Comparison of ENCODE assay signal across 13 mouse cellular contexts in the genomic region with DNA sequence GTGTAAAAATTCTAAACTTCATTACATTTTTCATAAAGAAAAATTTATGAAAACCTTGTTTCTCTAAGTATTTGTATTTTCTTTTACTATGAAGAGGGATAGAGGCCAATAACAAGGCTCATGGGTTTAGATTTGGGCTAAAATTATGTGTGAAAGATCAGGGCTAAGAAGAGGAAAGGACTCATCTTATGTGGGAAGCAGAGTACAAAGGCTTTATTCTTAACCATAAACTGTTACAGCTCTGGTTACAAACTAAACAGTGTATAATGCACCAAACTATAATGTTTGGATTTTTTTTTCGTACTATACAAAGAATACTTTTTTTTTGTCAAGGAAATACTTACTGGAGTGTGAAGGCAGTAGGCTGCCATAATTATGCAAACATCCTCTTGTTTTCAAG. TPM values are rescaled to one million over a fixed set of nuclear protein-coding genes. Genes with fewer than 3 reads are reported as not detected.
DNase-seq lines count a peak whose midpoint lies in the region; ATAC-seq and TF ChIP-seq lines count a peak whose summit lies in the region.
"Had no signal": no experiment of that assay in that cellular context is flagged by ENCODE, and none has a peak within 500 bp of the region (broad histone marks: within the 10 kb centered on the region; RNA-seq: fewer than 3 reads in every experiment).

No protein-coding gene starts in this region.

- no peak for DNase-seq in heart, postnatal 0 days (ENCODE audit: low spot score)
- DNase-seq in heart, adult 2 months: no peak
- DNase-seq in midbrain, embryonic 10.5 days (ENCODE audit: low spot score): no peak
- no peak for DNase-seq in midbrain, postnatal 0 days (ENCODE audit: low spot score)
- no peak for DNase-seq in embryonic facial prominence, embryonic 14.5 days (ENCODE audit: low spot score)
- no peak for DNase-seq in right cerebral cortex, postnatal 36 days (ENCODE audit: low spot score in 2 of 2)
- no peak for DNase-seq in left cerebral cortex, postnatal 25 days (ENCODE audit: low spot score in 2 of 2)
- DNase-seq: cerebellum, postnatal 25 days; gastrocnemius, postnatal 36 days; right cerebral cortex, postnatal 25 days had no signal

- no peak overlapping the region; the same call in 1 of the 2 replicates for H3K9ac ChIP-seq in heart, postnatal 0 days (replicated peaks; ENCODE audit: low read depth, low read length)
- H3K9ac ChIP-seq in heart, adult 2 months (ENCODE audit: low read depth, low read length): no peak overlapping the region
- no peak overlapping the region for H3K9ac ChIP-seq in midbrain, postnatal 0 days (replicated peaks; ENCODE audit: low read length, poor library complexity, severe bottlenecking)
- H3K9ac ChIP-seq in embryonic facial prominence, embryonic 14.5 days (ENCODE audit: low read depth, low read length): no peak overlapping the region; the same call in 1 of the 2 replicates
- peak overlapping the region; percentile 42; the same call in 1 of the 2 replicates for H3K9ac ChIP-seq in liver, embryonic 16.5 days (ENCODE audit: low read depth, low read length)

- no peaks in the 10 kb centered on the region for H3K9me3 ChIP-seq in heart, postnatal 0 days (replicated peaks; ENCODE audit: control insufficient read depth, low read length)
- H3K9me3 ChIP-seq in midbrain, embryonic 10.5 days (replicated peaks): no peaks in the 10 kb centered on the region
- no peaks in the 10 kb centered on the region for H3K9me3 ChIP-seq in midbrain, postnatal 0 days (ENCODE audit: low read length)
- no peaks in the 10 kb centered on the region for H3K9me3 ChIP-seq in embryonic facial prominence, embryonic 14.5 days (ENCODE audit: control insufficient read depth, low read length)
- H3K9me3 ChIP-seq in liver, embryonic 16.5 days (replicated peaks; ENCODE audit: control insufficient read depth, low read length): no peaks in the 10 kb centered on the region
- H3K9me3 ChIP-seq: G1E had no signal

- H3K4me1 ChIP-seq in heart, postnatal 0 days (ENCODE audit: control insufficient read depth, insufficient read depth): peaks cover 13% of the 10 kb centered on the region; the same call in 1 of the 2 replicates
- H3K4me1 ChIP-seq in heart, adult 2 months (ENCODE audit: control insufficient read depth, insufficient read depth, low read length): no peaks in the 10 kb centered on the region; the same call in 1 of the 2 replicates
- peaks cover 40% of the 10 kb centered on the region for H3K4me1 ChIP-seq in midbrain, embryonic 10.5 days
- no peaks in the 10 kb centered on the region for H3K4me1 ChIP-seq in midbrain, postnatal 0 days (ENCODE audit: insufficient read depth, low read length)
- peaks cover 7% of the 10 kb centered on the region; the same call in 1 of the 2 replicates for H3K4me1 ChIP-seq in embryonic facial prominence, embryonic 14.5 days (ENCODE audit: control insufficient read depth, insufficient read depth, low read length)
- H3K4me1 ChIP-seq in liver, embryonic 16.5 days (ENCODE audit: control insufficient read depth, low read depth, low read length): peaks cover 5% of the 10 kb centered on the region

- H3K4me3 ChIP-seq in heart, postnatal 0 days (ENCODE audit: low read depth, low read length): 0 out of 2 replicates have a peak overlapping the region, but pooled peaks have one; percentile 5
- no peak overlapping the region for H3K4me3 ChIP-seq in heart, adult 2 months
- peak overlapping the region; percentile 59 for H3K4me3 ChIP-seq in midbrain, embryonic 10.5 days
- no peak overlapping the region for H3K4me3 ChIP-seq in midbrain, postnatal 0 days (ENCODE audit: low read depth, low read length)
- no peak overlapping the region; the same call in 1 of the 2 replicates for H3K4me3 ChIP-seq in embryonic facial prominence, embryonic 14.5 days (ENCODE audit: low read depth, low read length)
- H3K4me3 ChIP-seq in liver, embryonic 16.5 days (ENCODE audit: low read depth, low read length): peak overlapping the region; percentile 57

- no peaks in the 10 kb centered on the region for H3K36me3 ChIP-seq in heart, postnatal 0 days (replicated peaks; ENCODE audit: control insufficient read depth, insufficient read depth, low read length)
- no peaks in the 10 kb centered on the region for H3K36me3 ChIP-seq in heart, adult 2 months (ENCODE audit: control insufficient read depth, insufficient read depth, low read length)
- no peaks in the 10 kb centered on the region for H3K36me3 ChIP-seq in midbrain, embryonic 10.5 days
- no peaks in the 10 kb centered on the region for H3K36me3 ChIP-seq in midbrain, postnatal 0 days (ENCODE audit: insufficient read depth, low read length)
- no peaks in the 10 kb centered on the region for H3K36me3 ChIP-seq in embryonic facial prominence, embryonic 14.5 days (ENCODE audit: control insufficient read depth, insufficient read depth, low read length)
- no peaks in the 10 kb centered on the region for H3K36me3 ChIP-seq in liver, embryonic 16.5 days (ENCODE audit: control insufficient read depth, insufficient read depth)
- H3K36me3 ChIP-seq: G1E had no signal

- no peak for TF ChIP-seq EP300 in heart, postnatal 0 days (IDR thresholded peaks at IDR 0.05; ENCODE audit: low read depth)
- no peak for TF ChIP-seq EP300 in heart, adult 2 months (IDR thresholded peaks at IDR 0.05; ENCODE audit: insufficient read depth, low read depth, low read length)

- no peaks in the 10 kb centered on the region for H3K79me2 ChIP-seq in heart, adult 2 months (replicated peaks; ENCODE audit: control insufficient read depth, insufficient read depth, low read length)

- peak overlapping the region; percentile 72 for H3K4me2 ChIP-seq in heart, postnatal 0 days (ENCODE audit: low read depth, low read length)
- H3K4me2 ChIP-seq in midbrain, postnatal 0 days (ENCODE audit: low read depth, low read length, poor library complexity, severe bottlenecking): no peak overlapping the region
- peak overlapping the region; percentile 65 for H3K4me2 ChIP-seq in embryonic facial prominence, embryonic 14.5 days (ENCODE audit: low read depth, low read length)
- H3K4me2 ChIP-seq in liver, embryonic 16.5 days (ENCODE audit: low read depth, low read length): peak overlapping the region; percentile 55

- ATAC-seq in heart, postnatal 0 days (ENCODE audit: insufficient read depth, low read depth): no peak
- ATAC-seq in midbrain, postnatal 0 days (ENCODE audit: low FRiP score): no peak
- no peak for ATAC-seq in embryonic facial prominence, embryonic 14.5 days (ENCODE audit: low read depth)
- ATAC-seq in liver, embryonic 16.5 days (ENCODE audit: low read depth): no peak
- ATAC-seq: inflammation-experienced regulatory T-cells, adult 6 months had no signal

- no peak overlapping the region for H3K27ac ChIP-seq in heart, postnatal 0 days (ENCODE audit: low read depth)
- H3K27ac ChIP-seq in heart, adult 2 months: no peak overlapping the region
- H3K27ac ChIP-seq in midbrain, embryonic 10.5 days (replicated peaks): peak overlapping the region; percentile 86
- no peak overlapping the region for H3K27ac ChIP-seq in midbrain, postnatal 0 days (ENCODE audit: low read depth, low read length)
- H3K27ac ChIP-seq in embryonic facial prominence, embryonic 14.5 days (replicated peaks; ENCODE audit: low read depth, low read length): no peak overlapping the region
- H3K27ac ChIP-seq in liver, embryonic 16.5 days (ENCODE audit: low read length): peak overlapping the region; percentile 86; the same call in 1 of the 2 replicates

- TF ChIP-seq POLR2A in heart, adult 2 months (IDR thresholded peaks at IDR 0.05; ENCODE audit: insufficient read depth, low read depth, low read length): no peak

- intact Hi-C loops in heart, adult 2 months (cut with DNase I): loop anchor here (10.0 kb wide), 3 partner anchors 289 to 1979 kb away; a partner anchor contains a TSS
- intact Hi-C loops in left cerebral cortex, postnatal 25 days (cut with DNase I): loop anchor here (10.0 kb wide), 1 partner anchor 1829 kb away; a partner anchor contains a TSS

- WGBS in heart, postnatal 0 days: 74% methylated on average over 1 of the region's 1 CpGs
- WGBS in heart, adult 2 months: 79% methylated on average over 1 of the region's 1 CpGs
- WGBS in midbrain, embryonic 10.5 days: 80% methylated on average over 1 of the region's 1 CpGs
- WGBS in midbrain, postnatal 0 days: 77% methylated on average over 1 of the region's 1 CpGs
- WGBS in embryonic facial prominence, embryonic 14.5 days: 52% methylated on average over 1 of the region's 1 CpGs
- WGBS in liver, embryonic 16.5 days (ENCODE audit: insufficient replicate concordance): 53% methylated on average over 1 of the region's 1 CpGs

- no peak for TF ChIP-seq CTCF in heart, postnatal 0 days (IDR thresholded peaks at IDR 0.05; ENCODE audit: low read depth)
- TF ChIP-seq CTCF in heart, adult 2 months (IDR thresholded peaks at IDR 0.05): no peak
- TF ChIP-seq CTCF in midbrain, postnatal 0 days (IDR thresholded peaks at IDR 0.05): no peak

- no peaks in the 10 kb centered on the region for H3K27me3 ChIP-seq in heart, postnatal 0 days (ENCODE audit: control insufficient read depth, insufficient read depth, low read length)
- H3K27me3 ChIP-seq in heart, adult 2 months (ENCODE audit: control insufficient read depth, insufficient read depth, low read length): no peaks in the 10 kb centered on the region
- no peaks in the 10 kb centered on the region for H3K27me3 ChIP-seq in midbrain, embryonic 10.5 days (ENCODE audit: low read depth, poor library complexity, severe bottlenecking)
- H3K27me3 ChIP-seq in midbrain, postnatal 0 days (ENCODE audit: insufficient read depth, low read length): no peaks in the 10 kb centered on the region
- H3K27me3 ChIP-seq in embryonic facial prominence, embryonic 14.5 days (replicated peaks; ENCODE audit: control insufficient read depth, insufficient read depth, low read length): no peaks in the 10 kb centered on the region
- H3K27me3 ChIP-seq in liver, embryonic 16.5 days (ENCODE audit: control insufficient read depth, insufficient read depth, low read depth, low read length): no peaks in the 10 kb centered on the region

RNA-seq across cellular contexts. Expression of a gene that starts 1.8 kb away (rescaled TPM):
- total RNA-seq in heart, postnatal 0 days (2014; rRNA removed; ENCODE audit: low replicate concordance): 1,069 and 1,692 TPM in 2 replicates
- 0.94 and 2.5 TPM in 2 replicates for polyA plus RNA-seq in heart, postnatal 0 days (2015; fragmentation: Nextera tagmentation; extraction: Ambion mirVana)
- 1 to 10 TPM; 2.6 to 6.9 TPM for total RNA-seq in heart, adult 2 months (2021)
- 1.6 and 1.9 TPM in 2 replicates for polyA plus RNA-seq in heart, adult 2 months (2012; rRNA removed)
- polyA plus RNA-seq in midbrain, embryonic 10.5 days (2016; fragmentation: Nextera tagmentation; extraction: Ambion mirVana): 0.55 and 2.6 TPM in 2 replicates
- 212 and 326 TPM in 2 replicates for total RNA-seq in midbrain, postnatal 0 days (2014; rRNA removed)
- polyA plus RNA-seq in midbrain, postnatal 0 days (2015; fragmentation: Nextera tagmentation; extraction: Ambion mirVana): not detected in 2 replicates
- 3.5 and 4.1 TPM in 2 replicates for polyA plus RNA-seq in embryonic facial prominence, embryonic 14.5 days (2014; fragmentation: Nextera tagmentation; extraction: Ambion mirVana)
- 8.1 and 12.9 TPM in 2 replicates for polyA plus RNA-seq in liver, embryonic 16.5 days (2015; fragmentation: Nextera tagmentation; extraction: Ambion mirVana)
- 1 to 10 TPM; 3.9 to 8.2 TPM for total RNA-seq in left cerebral cortex, postnatal 25 days (2021)

RNA-seq across cellular contexts. Expression of a gene that starts 2.1 kb away (rescaled TPM):
- total RNA-seq in heart, postnatal 0 days (2014; rRNA removed; ENCODE audit: low replicate concordance): 128 and 633 TPM in 2 replicates
- 10.3 and 10.7 TPM in 2 replicates for polyA plus RNA-seq in heart, postnatal 0 days (2015; fragmentation: Nextera tagmentation; extraction: Ambion mirVana)
- total RNA-seq in heart, adult 2 months (2021): 1 to 10 TPM; 1.3 to 4.2 TPM
- 0.62 TPM in 1 of 2 replicates, not detected in the other for polyA plus RNA-seq in heart, adult 2 months (2012; rRNA removed)
- polyA plus RNA-seq in midbrain, embryonic 10.5 days (2016; fragmentation: Nextera tagmentation; extraction: Ambion mirVana): 16.8 and 19.9 TPM in 2 replicates
- total RNA-seq in midbrain, postnatal 0 days (2014; rRNA removed): 254 and 276 TPM in 2 replicates
- 2.4 and 4.6 TPM in 2 replicates for polyA plus RNA-seq in midbrain, postnatal 0 days (2015; fragmentation: Nextera tagmentation; extraction: Ambion mirVana)
- polyA plus RNA-seq in embryonic facial prominence, embryonic 14.5 days (2014; fragmentation: Nextera tagmentation; extraction: Ambion mirVana): 5.5 and 8.4 TPM in 2 replicates
- polyA plus RNA-seq in liver, embryonic 16.5 days (2015; fragmentation: Nextera tagmentation; extraction: Ambion mirVana): 40.9 and 50.2 TPM in 2 replicates
- 10 to 100 TPM; 13.8 TPM for total RNA-seq in left cerebral cortex, postnatal 25 days (2021)

RNA-seq across cellular contexts. Expression of a gene that starts 5.4 kb away (rescaled TPM):
- total RNA-seq in heart, postnatal 0 days (2014; rRNA removed; ENCODE audit: low replicate concordance): 470 and 1,132 TPM in 2 replicates
- 0.55 and 1.4 TPM in 2 replicates for polyA plus RNA-seq in heart, postnatal 0 days (2015; fragmentation: Nextera tagmentation; extraction: Ambion mirVana)
- 10 to 100 TPM; 24.6 to 31.5 TPM for total RNA-seq in heart, adult 2 months (2021)
- polyA plus RNA-seq in heart, adult 2 months (2012; rRNA removed): 4.9 TPM in 1 of 2 replicates, not detected in the other
- 1.7 and 6.4 TPM in 2 replicates for polyA plus RNA-seq in midbrain, embryonic 10.5 days (2016; fragmentation: Nextera tagmentation; extraction: Ambion mirVana)
- total RNA-seq in midbrain, postnatal 0 days (2014; rRNA removed): 386 and 434 TPM in 2 replicates
- 0.80 and 2.1 TPM in 2 replicates for polyA plus RNA-seq in midbrain, postnatal 0 days (2015; fragmentation: Nextera tagmentation; extraction: Ambion mirVana)
- 3.8 and 6.2 TPM in 2 replicates for polyA plus RNA-seq in embryonic facial prominence, embryonic 14.5 days (2014; fragmentation: Nextera tagmentation; extraction: Ambion mirVana)
- 5.0 and 6.3 TPM in 2 replicates for polyA plus RNA-seq in liver, embryonic 16.5 days (2015; fragmentation: Nextera tagmentation; extraction: Ambion mirVana)
- 100 to 1,000 TPM; 333 to 391 TPM for total RNA-seq in left cerebral cortex, postnatal 25 days (2021)

RNA-seq across cellular contexts. Expression of a gene that starts 20.8 kb away (rescaled TPM):
- 962 and 1,129 TPM in 2 replicates for total RNA-seq in heart, postnatal 0 days (2014; rRNA removed; ENCODE audit: low replicate concordance)
- 0.20 and 0.27 TPM in 2 replicates for polyA plus RNA-seq in heart, postnatal 0 days (2015; fragmentation: Nextera tagmentation; extraction: Ambion mirVana)
- 1 to 10 TPM; 1.8 to 3.2 TPM for total RNA-seq in heart, adult 2 months (2021)
- polyA plus RNA-seq in heart, adult 2 months (2012; rRNA removed): 0.73 TPM in 1 of 2 replicates, not detected in the other
- polyA plus RNA-seq in midbrain, embryonic 10.5 days (2016; fragmentation: Nextera tagmentation; extraction: Ambion mirVana): 1.0 and 1.2 TPM in 2 replicates
- total RNA-seq in midbrain, postnatal 0 days (2014; rRNA removed): 304 and 479 TPM in 2 replicates
- 0.32 TPM in 1 of 2 replicates, not detected in the other for polyA plus RNA-seq in midbrain, postnatal 0 days (2015; fragmentation: Nextera tagmentation; extraction: Ambion mirVana)
- 1.2 TPM in 2 replicates for polyA plus RNA-seq in embryonic facial prominence, embryonic 14.5 days (2014; fragmentation: Nextera tagmentation; extraction: Ambion mirVana)
- 0.99 and 1.0 TPM in 2 replicates for polyA plus RNA-seq in liver, embryonic 16.5 days (2015; fragmentation: Nextera tagmentation; extraction: Ambion mirVana)
- total RNA-seq in left cerebral cortex, postnatal 25 days (2021): 10 to 100 TPM; 18.4 to 22.2 TPM
- polyA plus RNA-seq: inflammation-experienced regulatory T-cells, adult 6 months had no signal

RNA-seq across cellular contexts. Expression of a gene that starts 24.7 kb away (rescaled TPM):
- 356 and 550 TPM in 2 replicates for total RNA-seq in heart, postnatal 0 days (2014; rRNA removed; ENCODE audit: low replicate concordance)
- polyA plus RNA-seq in heart, postnatal 0 days (2015; fragmentation: Nextera tagmentation; extraction: Ambion mirVana): 4.7 and 5.4 TPM in 2 replicates
- 1 to 10 TPM; 2.3 to 2.5 TPM for total RNA-seq in heart, adult 2 months (2021)
- polyA plus RNA-seq in heart, adult 2 months (2012; rRNA removed): not detected in 2 replicates
- 31.5 and 37.7 TPM in 2 replicates for polyA plus RNA-seq in midbrain, embryonic 10.5 days (2016; fragmentation: Nextera tagmentation; extraction: Ambion mirVana)
- total RNA-seq in midbrain, postnatal 0 days (2014; rRNA removed): 54.7 and 116 TPM in 2 replicates
- 2.0 TPM in 2 replicates for polyA plus RNA-seq in midbrain, postnatal 0 days (2015; fragmentation: Nextera tagmentation; extraction: Ambion mirVana)
- polyA plus RNA-seq in embryonic facial prominence, embryonic 14.5 days (2014; fragmentation: Nextera tagmentation; extraction: Ambion mirVana): 10.0 and 11.8 TPM in 2 replicates
- polyA plus RNA-seq in liver, embryonic 16.5 days (2015; fragmentation: Nextera tagmentation; extraction: Ambion mirVana): 22.9 and 30.4 TPM in 2 replicates
- total RNA-seq in left cerebral cortex, postnatal 25 days (2021): 10 to 100 TPM in 1 of 2 experiments, 1 to 10 TPM in 1; 5.3 to 10.6 TPM

Comparison
In these comparisons a context has a peak if more than half of its experiments do, and no peak if none do; other contexts are left out.
1. H3K27ac ChIP-seq: peak in midbrain, embryonic 10.5 days (single experiment) and liver, embryonic 16.5 days (single experiment); none in heart, postnatal 0 days (single experiment), heart, adult 2 months (single experiment), midbrain, postnatal 0 days (single experiment) and embryonic facial prominence, embryonic 14.5 days (single experiment).
2. H3K4me3 ChIP-seq: peak in heart, postnatal 0 days (single experiment), midbrain, embryonic 10.5 days (single experiment) and liver, embryonic 16.5 days (single experiment); none in heart, adult 2 months (single experiment), midbrain, postnatal 0 days (single experiment) and embryonic facial prominence, embryonic 14.5 days (single experiment).